ENCODE assay signal across 22 mouse cellular contexts in the genomic region with DNA sequence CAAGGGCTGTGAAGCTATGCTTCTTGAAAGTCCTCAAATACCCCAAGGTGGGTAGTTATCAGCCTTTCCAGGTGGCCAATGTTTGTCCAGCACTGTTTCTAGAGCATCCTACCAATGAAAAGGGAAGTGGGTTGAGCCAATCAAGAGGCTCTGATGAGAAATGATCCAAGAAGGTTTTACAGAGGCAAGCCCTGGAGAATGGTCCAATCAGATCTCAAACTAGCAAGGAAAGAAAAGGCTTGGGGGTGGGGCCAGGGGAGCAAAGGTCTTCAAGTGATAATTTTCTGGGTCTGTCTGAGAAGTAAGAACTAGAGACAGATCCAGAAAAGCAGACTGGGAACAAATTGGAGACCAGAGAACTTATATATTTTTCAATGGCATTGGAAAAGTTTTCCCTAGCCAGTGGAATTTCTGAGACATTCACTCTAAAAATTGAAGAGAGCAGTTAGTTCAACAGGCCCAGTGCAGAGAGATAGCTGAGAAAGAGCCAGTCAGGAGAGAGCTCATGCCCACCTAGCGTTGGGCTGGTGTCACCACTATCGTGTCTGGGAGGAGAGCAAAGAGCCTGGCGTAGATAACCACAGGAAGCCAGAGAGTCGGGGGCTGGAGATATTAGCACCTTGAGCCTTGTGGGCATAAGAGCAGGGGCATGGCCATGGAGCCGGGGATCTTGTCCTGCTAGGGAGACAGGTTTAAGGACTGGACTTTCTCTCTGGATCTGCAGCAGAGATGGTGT.
DNase-seq lines count a peak whose midpoint lies in the region; ATAC-seq and TF ChIP-seq lines count a peak whose summit lies in the region.
"Had no signal": no experiment of that assay in that cellular context is flagged by ENCODE, and none has a peak within 500 bp of the region (broad histone marks: within the 10 kb centered on the region; RNA-seq: fewer than 3 reads in every experiment).

No protein-coding gene starts in this region.

- no peaks in the 10 kb centered on the region for H3K4me1 ChIP-seq in MEL (ENCODE audit: control insufficient read depth in 1 of 2, insufficient read depth in 2 of 2, low read length in 2 of 2)
- H3K4me1 ChIP-seq in midbrain, embryonic 15.5 days = no peaks in the 10 kb centered on the region
- H3K4me1 ChIP-seq: embryonic facial prominence, embryonic 13.5 days; embryonic facial prominence, embryonic 15.5 days; forebrain, embryonic 12.5 days had no signal

- H3K27ac ChIP-seq in MEL (ENCODE audit: control insufficient read depth, low read depth, low read length) = no peak overlapping the region
- H3K27ac ChIP-seq in midbrain, embryonic 15.5 days = no peak overlapping the region
- H3K27ac ChIP-seq: embryonic facial prominence, embryonic 13.5 days; embryonic facial prominence, embryonic 15.5 days; forebrain, embryonic 10.5 days; forebrain, embryonic 12.5 days had no signal

- H3K9ac ChIP-seq in MEL (ENCODE audit: control insufficient read depth, low read depth, low read length, poor library complexity, severe bottlenecking) = no peak overlapping the region
- no peak overlapping the region for H3K9ac ChIP-seq in midbrain, embryonic 15.5 days
- H3K9ac ChIP-seq: embryonic facial prominence, embryonic 13.5 days; embryonic facial prominence, embryonic 15.5 days; forebrain, embryonic 12.5 days had no signal

- H3K9me3 ChIP-seq in MEL (replicated peaks; ENCODE audit: insufficient read depth, low read length) = no peaks in the 10 kb centered on the region
- H3K9me3 ChIP-seq in midbrain, embryonic 15.5 days = no peaks in the 10 kb centered on the region
- H3K9me3 ChIP-seq: embryonic facial prominence, embryonic 13.5 days; embryonic facial prominence, embryonic 15.5 days; forebrain, embryonic 10.5 days; forebrain, embryonic 12.5 days had no signal

- H3K27me3 ChIP-seq in MEL (ENCODE audit: control insufficient read depth in 1 of 2, insufficient read depth in 2 of 2, low read length in 2 of 2) = no peaks in the 10 kb centered on the region
- H3K27me3 ChIP-seq in midbrain, embryonic 15.5 days (replicated peaks) = no peaks in the 10 kb centered on the region
- H3K27me3 ChIP-seq: embryonic facial prominence, embryonic 13.5 days; embryonic facial prominence, embryonic 15.5 days; forebrain, embryonic 12.5 days had no signal

- no peak overlapping the region for H3K4me3 ChIP-seq in MEL (ENCODE audit: control insufficient read depth in 1 of 2, insufficient read depth in 1 of 2, low read depth in 2 of 2, low read length in 2 of 2)
- no peak overlapping the region for H3K4me3 ChIP-seq in midbrain, embryonic 15.5 days
- H3K4me3 ChIP-seq: embryonic facial prominence, embryonic 13.5 days; embryonic facial prominence, embryonic 15.5 days; erythroblast, embryonic 14.5 days; forebrain, embryonic 10.5 days; forebrain, embryonic 12.5 days had no signal

- intact Hi-C loops in heart, postnatal 25 days (cut with DNase I) = no loop called here

- peak; percentile 86 for ATAC-seq in megakaryocyte progenitor cell, adult 5-6 weeks (replicated peaks; ENCODE audit: poor library complexity)
- no peak for ATAC-seq in monocyte, adult 5-6 weeks (replicated peaks; ENCODE audit: insufficient number of reproducible peaks, low FRiP score, low TSS enrichment, poor library complexity, severe bottlenecking)
- ATAC-seq in midbrain, embryonic 15.5 days (replicated peaks) = no peak
- ATAC-seq: forebrain, embryonic 14.5 days; forebrain, embryonic 16.5 days had no signal

- TF ChIP-seq POLR2A in MEL (IDR thresholded peaks at IDR 0.05; ENCODE audit: control insufficient read depth in 1 of 2, insufficient read depth in 1 of 2, low read depth in 1 of 2, low read length in 2 of 2, poor library complexity in 1 of 2) = no peak

- no peak overlapping the region for H3K4me2 ChIP-seq in midbrain, embryonic 15.5 days
- H3K4me2 ChIP-seq: embryonic facial prominence, embryonic 13.5 days; embryonic facial prominence, embryonic 15.5 days; forebrain, embryonic 12.5 days had no signal

- WGBS in midbrain, embryonic 15.5 days = 83% methylated on average over 5 of the region's 5 CpGs

- TF ChIP-seq CTCF in MEL (IDR thresholded peaks at IDR 0.05 in 2 of 3, conservative IDR thresholded peaks at IDR 0.05 in 1 of 3; ENCODE audit: control insufficient read depth in 1 of 3, insufficient read depth in 1 of 3, low read depth in 2 of 3, low read length in 3 of 3, poor library complexity in 1 of 3, severe bottlenecking in 1 of 3) = no peak

- peak; percentile 10 for DNase-seq in MEL (ENCODE audit: low read depth, low spot score)
- DNase-seq in MEL-GATA-1-ER (ENCODE audit: extremely low read depth, low read depth) = peak; percentile 53
- no peak for DNase-seq in heart, postnatal 25 days (ENCODE audit: low spot score)
- DNase-seq: adrenal gland, adult 2 months; adrenal gland, postnatal 10 days; adrenal gland, postnatal 25 days; cerebellum, adult 11-12 months; cerebellum, adult 2 months; cerebellum, adult 9-10 months; cerebellum, postnatal 10 days; cerebellum, postnatal 25 days; embryo, embryonic 11 days had no signal

- H3K36me3 ChIP-seq in MEL (ENCODE audit: control insufficient read depth in 1 of 2, insufficient read depth in 2 of 2, low read length in 2 of 2) = no peaks in the 10 kb centered on the region
- no peaks in the 10 kb centered on the region for H3K36me3 ChIP-seq in midbrain, embryonic 15.5 days (replicated peaks)
- H3K36me3 ChIP-seq: embryonic facial prominence, embryonic 13.5 days; embryonic facial prominence, embryonic 15.5 days; forebrain, embryonic 10.5 days; forebrain, embryonic 12.5 days had no signal

- no peak; a peak in 1 of 4 replicates for TF ChIP-seq EP300 in MEL (IDR thresholded peaks at IDR 0.05; ENCODE audit: low read depth in 1 of 2, low read length in 2 of 2)

- no peak for TF ChIP-seq RAD21 in MEL (IDR thresholded peaks at IDR 0.05; ENCODE audit: low read depth, low read length)

- H3K79me2 ChIP-seq in MEL (ENCODE audit: control insufficient read depth, insufficient read depth, low read length, poor library complexity) = no peaks in the 10 kb centered on the region

TF ChIP-seq in MEL, 35 proteins besides CTCF, POLR2A, EP300 and RAD21:
- TF ChIP-seq NRF1 (IDR thresholded peaks at IDR 0.05; ENCODE audit: insufficient read depth, low read depth, low read length, poor library complexity, severe bottlenecking) = no peak
- TF ChIP-seq MYC (IDR thresholded peaks at IDR 0.05; ENCODE audit: low read depth, low read length) = no peak
- TF ChIP-seq TBP (IDR thresholded peaks at IDR 0.05; ENCODE audit: low read depth, low read length) = no peak
- no peak for TF ChIP-seq E2F4 (IDR thresholded peaks at IDR 0.05; ENCODE audit: borderline replicate concordance, low read depth, low read length)
- TF ChIP-seq ELF1 (IDR thresholded peaks at IDR 0.05; ENCODE audit: low read depth, low read length) = no peak
- TF ChIP-seq USF1 (IDR thresholded peaks at IDR 0.05; ENCODE audit: low read depth, low read length) = no peak
- TF ChIP-seq GATA1 (IDR thresholded peaks at IDR 0.05; ENCODE audit: low read depth, low read length) = no peak
- no peak for TF ChIP-seq CHD2 (IDR thresholded peaks at IDR 0.05; ENCODE audit: low read length)
- TF ChIP-seq UBTF (IDR thresholded peaks at IDR 0.05; ENCODE audit: borderline replicate concordance, insufficient read depth, low read depth, low read length) = no peak
- TF ChIP-seq GABPA (IDR thresholded peaks at IDR 0.05; ENCODE audit: low read depth, low read length) = no peak
- no peak for TF ChIP-seq ZKSCAN1 (IDR thresholded peaks at IDR 0.05; ENCODE audit: low read depth, low read length)
- no peak for TF ChIP-seq MEF2A (IDR thresholded peaks at IDR 0.05; ENCODE audit: extremely low read depth, insufficient replicate concordance, low read depth, low read length, poor library complexity, severe bottlenecking)
